Mouse (Mus musculus) liver, postnatal 0 days (tissue): ENCODE measurements at regions not wholly inside any gene's neighbourhood (a gene's known extent, or its start where the extent isn't known, plus 50 kb on each side); places are given as distances from the start of the nearest gene placed in this dataset.

Experiments
- CTCF ChIP-seq: sonication (generic); IDR thresholded peaks from 2 replicates; pipeline ENCODE4 v1.5.1; 2016; ENCODE audit warnings: antibody characterized with exemption, low read depth
- EP300 ChIP-seq: IDR thresholded peaks from 2 replicates; pipeline ENCODE4 v1.6.1; 2016; ENCODE audit warnings: antibody characterized with exemption, low read depth, mild to moderate bottlenecking

DNA sequence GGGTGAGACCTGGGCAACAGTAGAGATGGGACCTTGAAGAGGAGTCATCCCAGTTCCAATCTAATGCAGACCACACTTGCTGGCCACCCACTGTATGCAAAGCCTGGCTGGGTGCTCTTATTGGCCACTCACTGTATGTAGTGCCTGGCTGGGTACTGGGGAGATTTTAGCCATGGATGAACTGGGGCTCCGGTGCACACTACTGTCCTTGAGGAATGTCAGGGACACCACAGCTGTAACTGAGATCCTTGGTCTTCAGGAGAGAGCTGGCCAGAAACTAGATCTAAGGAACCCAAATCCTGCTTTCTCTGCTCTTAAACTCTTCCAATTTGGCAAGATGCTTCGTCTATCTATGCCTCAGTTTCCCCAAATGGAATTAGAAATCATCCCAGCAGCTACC lies 128.4 kb upstream of the Sdk2 start:
- TF ChIP-seq CTCF: no peak
- TF ChIP-seq EP300: no peak
